Mouse (Mus musculus) cerebellum, adult 8-10 months (tissue): Measurements from ENCODE around the gene Hfe.
"Not testable (repeated sequence)": the region's sequence is repeated elsewhere in the genome, so short reads cannot be mapped to it uniquely, and the experiment has no call there.

ENCODE experiments used
- DNase-seq: peaks from one replicate; pipeline ENCODE4 v3.0.0; 2022

Hfe gene

GRCm38 (mm10) chr13:23708041-23708440 lies 2.6 kb downstream of the Hfe start:
- no peak for DNase-seq

- no peak for DNase-seq
Observed at GRCm38 (mm10) chr13:23706771-23707170, 3.9 kb downstream of the Hfe start.

- no peak for DNase-seq
Observed at GRCm38 (mm10) chr13:23705751-23706356, 4.8 kb downstream of the Hfe start.

- DNase-seq: not testable (repeated sequence)
Observed at GRCm38 (mm10) chr13:23702801-23703200, 7.9 kb downstream of the Hfe start.

GRCm38 (mm10) chr13:23702220-23702619 lies 8.4 kb downstream of the Hfe start:
- DNase-seq: no peak

- DNase-seq: peak; percentile 64
Observed at GRCm38 (mm10) chr13:23700786-23701520, 9.7 kb downstream of the Hfe start.

- DNase-seq: no peak
Observed at GRCm38 (mm10) chr13:23699767-23700166, 10.9 kb downstream of the Hfe start.

GRCm38 (mm10) chr13:23698996-23699395 lies 11.7 kb downstream of the Hfe start:
- DNase-seq: no peak

GRCm38 (mm10) chr13:23698300-23698693 lies 12.4 kb downstream of the Hfe start, which contains the start of gene Hist1h4c:
Gene Hist1h4c (minus strand): TSS chr13:23698454.
- peak; percentile 99 for DNase-seq

- DNase-seq: no peak
Observed at GRCm38 (mm10) chr13:23697491-23698299, 13.0 kb downstream of the Hfe start.

- DNase-seq: no peak
Observed at GRCm38 (mm10) chr13:23696061-23696474, 14.6 kb downstream of the Hfe start.

GRCm38 (mm10) chr13:23695514-23695913 lies 15.1 kb downstream of the Hfe start, which contains the start of gene Hist1h1t:
Gene Hist1h1t (plus strand): TSS chr13:23695814.
- DNase-seq: no peak

GRCm38 (mm10) chr13:23694956-23695355 lies 15.7 kb downstream of the Hfe start:
- no peak for DNase-seq

- DNase-seq: no peak
Observed at GRCm38 (mm10) chr13:23693856-23694440, 16.7 kb downstream of the Hfe start.

GRCm38 (mm10) chr13:23689459-23689858 lies 21.2 kb downstream of the Hfe start:
- DNase-seq: no peak

- DNase-seq: no peak
Observed at GRCm38 (mm10) chr13:23688956-23689355, 21.7 kb downstream of the Hfe start.

- no peak for DNase-seq
Observed at GRCm38 (mm10) chr13:23687907-23688306, 22.7 kb downstream of the Hfe start.

- DNase-seq: no peak
Observed at GRCm38 (mm10) chr13:23687181-23687580, 23.5 kb downstream of the Hfe start.

GRCm38 (mm10) chr13:23685966-23686365 lies 24.7 kb downstream of the Hfe start:
- DNase-seq: no peak

GRCm38 (mm10) chr13:23685121-23685861 lies 25.4 kb downstream of the Hfe start:
- DNase-seq: no peak

GRCm38 (mm10) chr13:23684295-23684945 lies 26.2 kb downstream of the Hfe start:
- DNase-seq: peak; percentile 26

GRCm38 (mm10) chr13:23683755-23684281 lies 26.8 kb downstream of the Hfe start, which contains the start of the genes Hist1h2ac and Hist1h2bc:
Gene Hist1h2ac (minus strand): TSS chr13:23683948.
Gene Hist1h2bc (plus strand): TSS chr13:23684199.
- DNase-seq: peak; percentile 75
